Mouse (Mus musculus) spleen, postnatal 36 days (tissue): ENCODE measurements around the gene Adig.
A peak's percentile ranks its signal among the peaks of the same experiment; 100 is the strongest.

Source experiments
- DNase-seq, 2 experiments: peaks; one replicate each; pipeline ENCODE4 v3.0.0; 2022; ENCODE audit warnings: low spot score in 2 of 2, mixed read lengths in 1 of 2

The Adig gene

DNA sequence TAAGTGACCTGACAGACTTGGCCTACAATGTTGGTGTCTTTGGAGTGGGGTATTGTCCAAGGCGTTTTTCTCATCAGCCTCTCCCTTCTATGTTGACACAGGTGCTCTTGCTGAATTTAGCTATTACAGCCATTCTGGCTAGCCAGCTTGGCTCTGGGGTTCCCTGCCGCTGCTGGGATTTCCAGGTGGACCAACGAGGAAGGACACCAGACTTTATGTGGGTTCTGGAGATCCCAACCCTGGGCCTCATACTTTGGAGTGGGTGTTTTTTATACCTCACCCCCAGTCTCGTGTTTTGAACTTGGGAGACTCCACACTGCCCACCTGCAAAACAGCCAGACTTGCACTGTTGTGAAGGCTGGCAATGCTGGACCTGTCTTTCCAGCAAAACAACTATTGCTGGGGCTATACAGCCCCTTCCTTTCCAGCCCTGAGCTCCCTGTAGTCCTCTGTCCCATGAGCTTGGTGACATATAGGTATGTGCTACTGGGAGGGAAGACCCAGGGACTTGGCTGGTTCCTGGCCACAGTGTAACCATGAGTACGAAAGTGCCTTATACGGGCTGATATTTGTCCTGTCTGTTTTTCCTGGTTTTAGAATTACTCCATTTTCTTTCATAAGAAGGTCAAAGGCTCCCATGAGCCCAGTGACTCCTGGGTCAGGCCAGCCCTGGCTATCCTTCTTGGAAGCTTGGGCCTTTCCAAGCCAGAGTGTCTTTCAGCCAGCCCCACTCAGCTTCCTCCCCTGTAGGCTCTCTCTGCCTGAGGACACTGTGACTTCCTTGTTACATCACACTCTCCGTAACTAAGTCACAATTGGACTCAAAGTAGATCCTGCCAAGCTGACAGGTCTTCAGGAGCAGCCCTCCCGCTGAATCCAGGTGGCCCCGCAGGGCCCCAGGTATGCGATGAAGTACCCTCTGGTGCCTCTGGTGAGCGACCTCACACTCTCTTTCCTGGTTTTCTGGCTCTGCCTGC, at the start of gene Adig:
Gene Adig (plus strand): TSS at position 777 of the 977 bp plus-strand sequence.
- DNase-seq = no peak

- no peak for DNase-seq
Measured at GRCm38 (mm10) chr2:158456451-158456850, 46.0 kb upstream of the Adig start.

DNA sequence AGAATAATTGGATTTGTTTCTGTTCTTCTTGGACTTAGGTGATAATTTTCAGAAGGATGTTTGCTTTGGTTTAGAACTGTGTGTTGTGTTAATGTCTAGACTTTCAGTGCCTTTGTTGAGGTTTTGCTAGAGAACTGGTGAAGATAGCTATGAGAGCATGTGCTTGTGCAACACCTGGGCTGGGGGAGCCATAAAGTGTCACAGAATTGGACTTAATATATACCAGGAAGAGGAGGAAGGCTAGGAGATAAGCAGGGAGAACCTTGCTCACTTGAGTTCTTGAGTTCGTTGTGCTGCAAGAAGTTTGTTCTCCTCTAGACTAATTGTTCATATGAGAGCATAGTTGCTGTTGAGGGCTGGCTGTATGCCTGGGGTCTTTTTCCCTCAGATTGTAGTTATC, 44.8 kb upstream of the Adig start:
- DNase-seq = no peak

DNA sequence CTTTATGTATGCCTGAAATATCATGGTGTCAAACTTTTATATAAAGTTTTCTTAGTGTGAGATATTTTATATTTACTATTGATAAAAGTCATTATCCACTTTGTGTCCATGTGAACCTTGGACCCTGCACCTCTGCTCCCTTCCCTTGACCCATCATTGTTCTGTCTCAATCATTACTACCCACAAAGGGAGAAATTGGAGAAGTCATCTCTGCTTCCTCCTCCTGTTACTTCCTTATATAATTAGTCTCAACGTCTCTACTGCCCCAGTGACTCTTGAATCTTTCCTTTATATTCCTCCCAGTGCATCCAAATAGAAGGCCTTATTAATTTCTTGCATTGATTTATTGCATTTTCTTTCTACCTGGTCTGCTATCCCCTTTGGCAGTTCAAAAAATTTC, 40.0 kb upstream of the Adig start:
- no peak for DNase-seq

GRCm38 (mm10) chr2:158474159-158474558, 28.3 kb upstream of the Adig start:
- no peak for DNase-seq

GRCm38 (mm10) chr2:158477640-158478039, 24.8 kb upstream of the Adig start:
- DNase-seq = no peak

DNA sequence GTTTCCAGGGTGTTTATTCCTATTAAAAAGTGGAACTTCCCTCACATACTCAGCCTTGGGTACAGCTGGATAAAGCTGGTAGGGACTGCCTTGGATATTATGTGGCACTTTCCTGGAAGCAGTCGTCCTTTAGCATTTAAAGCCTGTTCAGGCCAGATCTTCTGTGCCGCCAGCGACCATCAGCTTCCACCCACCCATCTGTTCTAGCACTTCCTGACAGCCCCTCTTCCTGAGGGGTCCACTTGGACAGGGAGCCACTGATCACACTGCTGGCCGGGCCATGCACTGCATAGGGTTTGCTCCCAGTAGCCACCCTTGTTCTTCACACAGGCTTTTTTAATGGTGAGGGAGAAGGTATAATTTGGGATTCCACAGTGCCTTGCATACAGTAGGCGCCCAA, 4.0 kb upstream of the Adig start:
- DNase-seq = no peak

DNA sequence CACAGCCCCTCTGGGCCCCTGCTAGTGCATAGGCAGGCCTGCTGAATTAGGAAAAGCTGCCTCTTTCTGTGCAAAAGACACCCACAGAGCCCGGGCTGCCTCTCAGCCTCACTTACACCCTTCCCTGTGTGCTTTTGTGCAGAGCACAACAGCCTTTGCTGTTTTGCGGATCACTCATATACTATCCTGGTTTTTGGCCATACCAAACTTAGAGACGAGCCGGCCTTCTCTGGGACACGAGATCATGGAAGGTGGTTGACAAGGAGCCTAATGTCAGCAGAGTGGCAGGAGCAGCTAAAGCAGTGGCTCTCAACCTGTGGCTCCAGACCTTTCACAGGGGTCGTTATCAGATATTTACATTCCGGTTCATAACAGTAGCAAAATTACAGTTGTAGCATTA, 814 bp downstream of the Adig start:
- no peak for DNase-seq

DNA sequence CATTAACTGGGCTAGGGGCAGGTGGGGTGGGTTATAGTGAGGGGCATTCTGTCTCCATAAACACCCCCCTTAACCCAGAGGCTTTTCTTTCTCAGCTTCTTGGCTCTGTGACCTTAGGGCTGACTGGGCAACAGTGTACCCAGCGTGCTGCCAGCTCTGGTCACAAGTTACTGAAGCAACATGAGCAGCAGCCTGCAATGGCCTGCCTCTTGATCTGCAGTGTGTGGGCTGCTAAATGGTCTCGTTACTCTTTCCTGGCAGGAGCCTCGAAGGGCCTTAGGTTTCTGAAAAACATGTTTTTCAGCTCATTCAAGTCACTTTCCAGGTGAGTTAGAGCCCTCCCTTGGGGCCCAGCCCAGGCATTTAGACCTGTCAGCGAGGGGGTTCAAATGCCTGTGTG, 1.3 kb downstream of the Adig start:
- no peak for DNase-seq

DNA sequence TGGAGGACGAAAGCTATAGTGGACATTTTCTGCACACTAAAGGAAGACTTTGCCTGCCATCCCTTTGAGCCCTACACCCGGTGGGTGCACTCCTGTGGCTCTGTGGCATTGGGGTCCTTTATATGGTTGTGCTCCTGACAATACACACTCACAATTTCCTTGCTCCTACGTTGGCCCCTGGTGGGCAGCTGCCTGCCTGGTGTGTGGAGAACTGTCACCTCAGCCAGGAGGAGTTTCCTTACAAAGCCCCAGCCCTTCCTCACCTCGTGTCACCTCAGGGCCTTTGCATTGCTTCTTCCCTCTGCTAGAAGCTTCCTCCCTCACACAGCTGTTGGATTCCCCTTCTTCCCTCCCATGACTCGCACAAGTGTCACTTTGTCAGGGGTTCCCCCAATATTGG, 4.1 kb downstream of the Adig start:
- no peak for DNase-seq

GRCm38 (mm10) chr2:158507046-158507445, 4.6 kb downstream of the Adig start:
- DNase-seq = no peak

DNA sequence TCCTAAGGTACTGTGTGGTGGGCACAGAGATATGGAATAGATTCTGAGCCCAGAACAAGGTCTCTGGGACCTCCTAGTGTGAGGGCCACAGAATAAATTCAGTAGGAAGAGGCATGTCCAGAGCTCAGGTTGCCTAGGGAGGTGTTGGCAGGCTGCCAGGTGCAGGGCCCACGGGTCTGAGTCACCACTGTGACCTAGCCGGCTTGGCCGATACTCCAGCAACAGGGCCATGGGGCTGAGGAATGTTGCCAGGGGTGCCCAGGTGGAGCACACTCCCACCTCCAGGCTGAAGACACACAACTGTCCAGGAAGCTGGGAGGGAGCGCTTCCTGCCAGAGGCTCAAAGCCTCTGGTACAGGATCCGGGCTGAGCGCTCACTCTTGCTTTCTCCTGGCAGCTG, 8.3 kb downstream of the Adig start:
- DNase-seq = peak; percentile 13 to 22

GRCm38 (mm10) chr2:158512528-158512927, 10.1 kb downstream of the Adig start, which contains the start of gene Arhgap40:
Gene Arhgap40, plus strand, starts transcription at chr2:158512796.
- DNase-seq = no peak

GRCm38 (mm10) chr2:158513821-158514336, 11.5 kb downstream of the Adig start:
- no peak for DNase-seq

- DNase-seq = no peak
Measured at GRCm38 (mm10) chr2:158518583-158518982, 16.2 kb downstream of the Adig start.

GRCm38 (mm10) chr2:158519071-158519470, 16.7 kb downstream of the Adig start:
- no peak for DNase-seq

DNA sequence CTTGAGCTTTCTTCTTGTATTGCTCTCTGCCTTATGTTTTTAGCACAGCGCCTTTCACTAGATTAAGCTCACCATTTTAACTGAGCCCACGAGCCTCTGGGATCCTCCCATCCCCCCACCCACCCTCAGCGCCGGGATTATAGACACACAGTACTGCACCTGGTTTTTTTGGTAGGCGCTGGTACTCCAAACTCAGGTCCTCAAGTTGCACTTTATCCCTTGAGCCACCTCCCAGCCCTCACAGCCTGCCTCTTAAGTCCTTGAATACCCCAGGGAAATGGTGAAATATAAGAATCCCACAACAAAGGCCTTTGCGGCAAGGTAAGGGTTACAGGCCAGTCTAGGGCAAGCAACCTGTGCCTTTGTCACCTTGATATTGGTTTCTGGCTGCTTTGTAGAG, 17.4 kb downstream of the Adig start:
- DNase-seq = no peak

DNA sequence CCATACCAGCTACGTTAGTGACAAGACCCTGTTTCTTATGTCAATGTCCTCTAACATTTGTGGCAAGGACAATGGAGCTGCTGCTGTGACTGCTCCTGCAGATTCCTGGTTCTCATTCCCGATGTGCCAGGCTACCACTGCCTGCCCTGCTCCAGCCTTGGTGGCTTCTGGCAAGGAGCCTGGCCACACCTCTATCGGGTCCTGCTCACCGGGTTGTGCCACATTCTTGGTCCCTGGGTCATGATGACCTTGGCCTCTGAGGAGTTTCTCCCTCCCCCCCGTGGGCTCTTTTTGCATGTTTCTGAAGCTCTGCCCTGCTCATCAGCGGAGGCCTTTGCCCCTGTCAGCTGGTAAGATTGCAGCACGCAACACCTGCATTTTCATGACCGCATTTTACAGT, 20.6 kb downstream of the Adig start:
- DNase-seq = no peak

DNA sequence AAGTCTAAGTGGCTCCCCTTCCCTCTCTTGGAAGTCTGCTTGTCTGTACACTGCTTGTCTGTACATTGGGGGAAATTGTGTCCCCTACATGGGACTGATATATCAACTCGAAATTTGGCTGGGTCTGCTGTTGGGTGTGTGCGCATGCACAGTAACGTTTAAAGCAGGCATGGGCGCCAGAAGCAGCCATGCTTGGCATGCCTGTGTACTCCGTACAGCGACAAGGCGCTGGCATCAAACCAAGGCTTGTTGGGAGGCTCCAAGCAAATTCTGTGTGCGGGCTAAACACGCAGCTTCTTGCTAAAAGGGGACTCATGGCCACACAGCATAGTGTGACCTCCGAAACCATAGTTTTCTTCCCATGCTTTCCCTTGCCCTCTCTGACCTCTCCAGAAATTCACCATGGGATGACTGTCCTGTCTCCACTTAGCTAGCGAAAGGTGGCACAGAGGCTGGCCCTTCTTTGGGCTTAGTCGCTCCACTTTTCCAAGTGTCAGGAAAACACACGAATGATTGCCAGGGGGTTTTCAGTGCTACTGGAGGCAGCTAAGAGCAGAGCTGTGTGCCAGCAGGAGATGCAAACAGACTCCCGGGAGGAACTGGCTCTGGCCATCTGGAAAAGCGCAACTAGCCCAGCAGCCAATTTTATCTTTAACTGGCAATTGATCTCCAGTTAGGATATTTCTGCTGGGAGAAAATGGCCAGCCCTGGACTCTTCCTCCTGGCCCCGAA, 21.9 kb downstream of the Adig start:
- DNase-seq = no peak

GRCm38 (mm10) chr2:158534090-158534489, 31.7 kb downstream of the Adig start:
- peak in 1 of 2 experiments; percentile 28 for DNase-seq

GRCm38 (mm10) chr2:158534559-158534958, 32.1 kb downstream of the Adig start:
- no peak for DNase-seq
